Mouse (Mus musculus) small intestine, adult 2 months (tissue): ENCODE results near the gene Obox8.

Source experiments
- CTCF ChIP-seq: fragments of 200-500 bp; IDR thresholded peaks from 2 replicates; pipeline ENCODE4 v1.5.1; 2012; ENCODE audit warnings: low read depth, mild to moderate bottlenecking, control low read depth, inconsistent platforms, low read length, moderate library complexity, mixed read lengths; ENCODE audit not compliant: insufficient replicate concordance, insufficient read length; ENCODE audit errors: extremely low read depth
- POLR2A ChIP-seq: fragments of 200-500 bp; IDR thresholded peaks from 2 replicates; pipeline ENCODE4 v1.6.1; 2012; ENCODE audit warnings: low read depth, mild to moderate bottlenecking, control low read depth, inconsistent platforms, low read length, moderate library complexity

GRCm38 (mm10) chr7:14308671-14309070, 24.7 kb downstream of the Obox8 start:
- TF ChIP-seq POLR2A (no peak), CTCF (no peak)
